Mouse (Mus musculus) adrenal gland, postnatal 14 days (tissue): ENCODE results near the gene Sart1. TPM values are rescaled to one million over a fixed set of nuclear protein-coding genes. Genes with fewer than 3 reads are reported as not detected.

ENCODE experiments used
- total RNA-seq: library from RNA; stranded (reverse); gene quantifications from 2 replicates; pipeline ENCODE4 v1.2.3, GENCODE M21; 2021

Sart1 gene
- total RNA-seq, 1 experiment from 2014 or later = 75.7 TPM

Other genes starting within 250 kb of the Sart1 start
- 20.4 and 25.5 TPM in 2 replicates for gene Pacs1, start 115.6 kb downstream of the Sart1 start, total RNA-seq
- 167 and 170 TPM in 2 replicates for gene Sf3b2, start 93.2 kb downstream of the Sart1 start, total RNA-seq
- gene Gal3st3, start 90.4 kb downstream of the Sart1 start, total RNA-seq = 0.22 and 0.49 TPM in 2 replicates
- not detected in 2 replicates for gene Catsper1, start 53.0 kb downstream of the Sart1 start, total RNA-seq
- 1.3 and 2.8 TPM in 2 replicates for gene Cst6, start 39.1 kb downstream of the Sart1 start, total RNA-seq
- gene Eif1ad, start 22.0 kb downstream of the Sart1 start, total RNA-seq = 29.0 and 29.9 TPM in 2 replicates
- gene Banf1, start 21.5 kb downstream of the Sart1 start, total RNA-seq = 144 and 153 TPM in 2 replicates
- not detected in 2 replicates for gene Tsga10ip, start 13.8 kb upstream of the Sart1 start, total RNA-seq
- gene Drap1, start 36.3 kb upstream of the Sart1 start, total RNA-seq = 210 and 236 TPM in 2 replicates
- gene AI837181, start 36.4 kb upstream of the Sart1 start, total RNA-seq = 36.8 and 45.1 TPM in 2 replicates
- gene Fosl1, start 58.8 kb upstream of the Sart1 start, total RNA-seq = 0.98 and 1.1 TPM in 2 replicates
- gene Ccdc85b, start 69.2 kb upstream of the Sart1 start, total RNA-seq = 8.8 and 11.2 TPM in 2 replicates
- 70.8 and 92.6 TPM in 2 replicates for gene Fibp, start 71.9 kb upstream of the Sart1 start, total RNA-seq
- 0.85 and 4.2 TPM in 2 replicates for gene Ctsw, start 79.8 kb upstream of the Sart1 start, total RNA-seq
- gene Efemp2, start 85.3 kb upstream of the Sart1 start, total RNA-seq = 42.5 and 45.9 TPM in 2 replicates
- 22.3 and 28.6 TPM in 2 replicates for gene Mus81, start 99.7 kb upstream of the Sart1 start, total RNA-seq
- 640 and 706 TPM in 2 replicates for gene Cfl1, start 101.8 kb upstream of the Sart1 start, total RNA-seq
- 1.0 and 2.2 TPM in 2 replicates for gene 1700020D05Rik, start 115.1 kb upstream of the Sart1 start, total RNA-seq
- 10.4 and 11.8 TPM in 2 replicates for gene Snx32, start 121.8 kb upstream of the Sart1 start, total RNA-seq
- not detected in 2 replicates for gene Ovol1, start 171.9 kb upstream of the Sart1 start, total RNA-seq
- gene Ap5b1, start 179.3 kb upstream of the Sart1 start, total RNA-seq = 7.3 and 8.0 TPM in 2 replicates
- 106 and 113 TPM in 2 replicates for gene Rnaseh2c, start 213.2 kb upstream of the Sart1 start, total RNA-seq
- 54.8 and 62.0 TPM in 2 replicates for gene Kat5, start 221.5 kb upstream of the Sart1 start, total RNA-seq
- gene Rela, start 248.8 kb upstream of the Sart1 start, total RNA-seq = 60.7 and 65.1 TPM in 2 replicates